Mouse (Mus musculus): ENCODE measurements around the gene Pkn2. TPM values are rescaled to one million over a fixed set of nuclear protein-coding genes. Genes with fewer than 3 reads are reported as not detected.

Gene Pkn2
- polyA plus RNA-seq (2014; fragmentation: Illumina TruSeq; extraction: RNeasy Lipid Tissue Mini Kit (QIAGEN cat#74804); ENCODE audit: low read depth, low replicate concordance), result 20.1 TPM

GRCm38 (mm10) chr3:142881872-142882623 lies at the start of gene Pkn2:
Gene Pkn2, minus strand, starts transcription at chr3:142882004.

GRCm38 (mm10) chr3:142764995-142765777 lies 116.6 kb downstream of the Pkn2 start, which contains the start of gene Gtf2b:
Gene Gtf2b, plus strand, starts transcription at chr3:142765045.

Other genes with a start within 250 kb of the Pkn2 start
- 45.7 TPM for gene Kyat3, start 181.0 kb downstream of the Pkn2 start, polyA plus RNA-seq (2014; fragmentation: Illumina TruSeq; extraction: RNeasy Lipid Tissue Mini Kit (QIAGEN cat#74804); ENCODE audit: low read depth, low replicate concordance)
- gene Gtf2b, start 117.0 kb downstream of the Pkn2 start, polyA plus RNA-seq (2014; fragmentation: Illumina TruSeq; extraction: RNeasy Lipid Tissue Mini Kit (QIAGEN cat#74804); ENCODE audit: low read depth, low replicate concordance), result 26.1 TPM

All from heart, adult 10 weeks (tissue).